Mouse (Mus musculus) kidney, adult 2 months (tissue): ENCODE results near the gene Lrrc32. TPM values are rescaled to one million over a fixed set of nuclear protein-coding genes. Genes with fewer than 3 reads are reported as not detected.
A peak's percentile ranks its signal among the peaks of the same experiment; 100 is the strongest.

Source experiments
- DNase-seq: peaks from one replicate; pipeline ENCODE4 v3.0.0; 2021
- H3K27ac ChIP-seq: fragments of 200-500 bp; 2 replicates; pipeline ENCODE4 v1.5.1; 2012; ENCODE audit warnings: low read depth, low read length, control low read depth, inconsistent platforms; ENCODE audit not compliant: insufficient read depth
- H3K27me3 ChIP-seq: fragments of 200-500 bp; replicated peaks from 2 replicates; pipeline ENCODE4 v1.6.1; 2012; ENCODE audit warnings: mild to moderate bottlenecking, moderate library complexity, low read length, inconsistent platforms; ENCODE audit not compliant: control insufficient read depth, insufficient read depth
- H3K36me3 ChIP-seq: fragments of 200-500 bp; 2 replicates; pipeline ENCODE4 v1.6.1; 2012; ENCODE audit warnings: mild to moderate bottlenecking, moderate library complexity, low read length, inconsistent platforms; ENCODE audit not compliant: control insufficient read depth, insufficient read depth
- H3K4me1 ChIP-seq: fragments of 200-500 bp; 2 replicates; pipeline ENCODE4 v1.6.1; 2011; ENCODE audit warnings: low read length; ENCODE audit not compliant: control insufficient read depth, insufficient read depth
- H3K4me3 ChIP-seq: fragments of 200-500 bp; 2 replicates; pipeline ENCODE4 v1.5.1; 2011; ENCODE audit warnings: mild to moderate bottlenecking, low read depth, low read length, control low read depth; ENCODE audit not compliant: insufficient read depth
- CTCF ChIP-seq: fragments of 200-500 bp; conservative IDR thresholded peaks from 2 replicates; pipeline ENCODE4 v1.5.1; 2011; ENCODE audit warnings: low read depth, mild to moderate bottlenecking, control low read depth, low read length, moderate library complexity, mixed read lengths; ENCODE audit not compliant: insufficient read depth, insufficient read length
- POLR2A ChIP-seq: fragments of 200-500 bp; IDR thresholded peaks from one replicate; pipeline ENCODE4 v1.6.1; 2011; ENCODE audit warnings: low read depth, low read length, control low read depth
- WGBS: fragments of 180-500 bp; shearing (Covaris S2); methylation state at CpG from one replicate; pipeline ENCODE4 v1.1.7; 2018; 5-methylcytosine and 5-hydroxymethylcytosine counted together
- polyA plus RNA-seq: library from polyadenylated mRNA; depleted of rRNA; stranded (reverse); fragments of >200 nt; gene quantifications from 2 replicates; pipeline ENCODE4 v1.2.3, GENCODE M21; 2012

Lrrc32 gene
- polyA plus RNA-seq, 1 experiment = 22.1 TPM

DNA sequence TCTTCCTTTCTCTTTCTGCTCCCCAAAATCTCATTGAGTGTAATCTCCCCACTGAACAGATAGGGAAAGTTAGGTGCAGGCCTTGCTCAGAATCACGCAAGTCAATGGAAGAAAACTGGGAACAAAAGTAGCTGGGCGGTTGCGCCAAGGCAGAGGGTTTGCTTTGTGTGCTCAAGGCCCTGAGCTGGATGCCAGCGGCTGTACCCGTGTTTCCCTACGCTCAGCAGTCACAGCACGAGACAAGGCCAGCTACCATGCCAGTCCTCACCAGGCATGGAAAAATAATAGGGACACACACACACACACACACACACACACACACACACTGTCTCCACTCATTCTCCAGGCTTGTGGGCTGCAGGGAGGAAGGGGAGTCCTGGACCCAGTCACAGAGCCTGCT is 12.0 kb downstream of the Lrrc32 start:
- TF ChIP-seq CTCF (no peak), POLR2A (no peak)

GRCm38 (mm10) chr7:98502921-98503320 is 13.8 kb downstream of the Lrrc32 start:
- TF ChIP-seq POLR2A (no peak), CTCF (no peak)
- H3K4me3 ChIP-seq = no peak overlapping the region
- WGBS = 50% methylated on average over 5 of the region's 5 CpGs
- no peaks in the 10 kb centered on the region for H3K36me3 ChIP-seq
- no peak overlapping the region for H3K27ac ChIP-seq
- DNase-seq = no peak
- H3K27me3 ChIP-seq = no peaks in the 10 kb centered on the region
- peaks cover 10% of the 10 kb centered on the region; the same call in 1 of the 2 replicates for H3K4me1 ChIP-seq

More for the DNA sequence above, 12.0 kb downstream of the Lrrc32 start:
- Histone ChIP-seq H3K27ac (no peak overlapping the region), H3K27me3 (no peaks in the 10 kb centered on the region), H3K36me3 (no peaks in the 10 kb centered on the region), H3K4me3 (no peak overlapping the region), H3K4me1 (peaks cover 10% of the 10 kb centered on the region; the same call in 1 of the 2 replicates)
- no peak for DNase-seq
- 94% methylated on average over 7 of the region's 7 CpGs for WGBS

- Histone ChIP-seq H3K4me3 (no peak overlapping the region), H3K27ac (peak overlapping the region; percentile 57), H3K4me1 (0 out of 2 replicates have a peak, but pooled peaks cover 2% of the 10 kb centered on the region), H3K27me3 (no peaks in the 10 kb centered on the region), H3K36me3 (no peaks in the 10 kb centered on the region)
- no peak for TF ChIP-seq CTCF
- TF ChIP-seq POLR2A = no peak
- DNase-seq = peak; percentile 51
- WGBS = 69% methylated on average over 6 of the region's 6 CpGs
These were observed 15.0 kb downstream of the Lrrc32 start for GRCm38 (mm10) chr7:98503951-98504647.

DNA sequence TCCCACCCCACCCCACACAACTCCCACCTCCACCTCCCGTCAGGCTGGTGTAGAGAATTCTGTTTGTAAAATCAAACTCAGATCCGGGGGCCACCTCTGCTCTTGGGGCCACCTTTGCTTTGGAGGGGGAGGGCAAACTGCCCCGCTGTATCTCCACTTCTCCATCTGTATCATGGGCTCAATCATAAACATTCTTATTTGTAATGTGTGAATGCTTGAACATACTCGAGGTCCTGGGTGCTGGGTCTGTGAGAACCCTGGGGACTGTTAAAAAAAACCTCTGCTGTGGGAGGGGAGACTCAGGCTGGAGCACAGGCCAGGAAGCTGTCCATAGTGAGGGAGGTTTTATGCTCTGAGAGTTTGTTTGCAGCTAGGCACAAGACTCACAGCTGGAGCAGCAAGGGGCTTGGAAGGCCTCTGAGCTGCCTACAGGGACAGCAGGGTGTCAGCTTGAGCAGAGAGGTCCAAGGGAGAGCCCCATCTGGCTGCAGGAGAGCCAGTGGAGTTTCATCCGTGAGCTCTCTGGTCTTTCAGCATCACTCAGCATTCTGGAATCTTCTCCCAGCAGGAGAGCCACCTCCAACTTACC is 15.7 kb downstream of the Lrrc32 start:
- peak overlapping the region; percentile 73 for H3K27ac ChIP-seq
- no peaks in the 10 kb centered on the region for H3K27me3 ChIP-seq
- TF ChIP-seq CTCF (no peak), POLR2A (no peak)
- no peaks in the 10 kb centered on the region for H3K36me3 ChIP-seq
- 48% methylated on average over 5 of the region's 5 CpGs for WGBS
- H3K4me3 ChIP-seq = no peak overlapping the region
- no peak for DNase-seq
- 0 out of 2 replicates have a peak, but pooled peaks cover 2% of the 10 kb centered on the region for H3K4me1 ChIP-seq

- Histone ChIP-seq H3K36me3 (no peaks in the 10 kb centered on the region), H3K27me3 (no peaks in the 10 kb centered on the region), H3K4me3 (no peak overlapping the region), H3K27ac (no peak overlapping the region), H3K4me1 (0 out of 2 replicates have a peak, but pooled peaks cover 2% of the 10 kb centered on the region)
- 66% methylated on average over 3 of the region's 3 CpGs for WGBS
- TF ChIP-seq POLR2A (no peak), CTCF (no peak)
- no peak for DNase-seq
These were observed 16.6 kb downstream of the Lrrc32 start for GRCm38 (mm10) chr7:98505664-98506063.

DNA sequence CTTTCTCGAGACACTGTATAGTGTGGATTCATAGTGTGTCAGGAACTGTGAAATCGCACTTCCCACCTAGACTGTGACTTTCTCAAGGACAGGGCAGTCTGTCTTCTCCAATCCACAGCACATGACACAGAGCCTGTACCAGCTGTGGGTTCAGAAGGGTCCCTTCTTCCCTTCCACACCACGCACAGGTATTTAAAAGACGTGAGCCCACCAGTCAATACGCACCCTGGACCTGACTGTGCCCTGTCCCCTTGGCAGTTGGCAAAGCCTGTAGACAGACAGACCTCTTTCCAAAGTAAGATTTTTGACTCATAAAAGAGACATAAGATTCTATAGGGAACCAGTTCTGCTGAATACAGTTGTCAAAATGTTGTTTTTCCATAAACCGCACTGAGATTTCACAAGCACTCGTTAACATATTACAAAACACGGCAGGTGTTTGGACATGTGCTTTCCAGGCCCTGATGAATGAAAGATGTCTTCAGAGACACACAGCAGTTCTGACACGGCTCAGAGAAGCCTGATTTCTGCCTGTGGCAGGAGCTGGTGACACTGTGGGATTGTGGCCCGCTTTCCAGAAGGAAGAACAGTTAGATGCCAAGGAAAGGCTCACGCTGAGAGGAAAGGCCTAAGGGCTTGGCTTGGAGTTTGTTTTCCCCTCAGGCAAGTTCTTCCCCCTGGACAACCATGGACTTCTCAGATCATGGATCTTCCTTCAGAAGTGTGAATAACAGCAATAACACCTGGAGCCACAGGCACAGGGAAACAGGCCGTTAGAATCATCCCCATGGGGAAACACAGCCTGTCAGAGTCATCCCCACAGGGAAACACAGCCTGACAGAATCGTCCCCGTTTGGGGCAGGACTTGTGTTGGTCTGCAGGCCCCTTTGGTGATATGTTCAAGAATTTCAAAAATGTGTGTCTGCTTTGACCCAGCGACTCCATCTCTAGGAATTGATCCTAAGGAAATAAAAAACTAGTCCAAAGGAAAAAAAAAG is 22.2 kb downstream of the Lrrc32 start:
- TF ChIP-seq POLR2A (no peak), CTCF (no peak)
- 74% methylated on average over 15 of the region's 15 CpGs for WGBS
- H3K4me3 ChIP-seq = no peak overlapping the region
- H3K27me3 ChIP-seq = no peaks in the 10 kb centered on the region
- peaks cover 3% of the 10 kb centered on the region; the same call in 1 of the 2 replicates for H3K4me1 ChIP-seq
- no peak for DNase-seq
- H3K27ac ChIP-seq = no peak overlapping the region
- no peaks in the 10 kb centered on the region for H3K36me3 ChIP-seq

DNA sequence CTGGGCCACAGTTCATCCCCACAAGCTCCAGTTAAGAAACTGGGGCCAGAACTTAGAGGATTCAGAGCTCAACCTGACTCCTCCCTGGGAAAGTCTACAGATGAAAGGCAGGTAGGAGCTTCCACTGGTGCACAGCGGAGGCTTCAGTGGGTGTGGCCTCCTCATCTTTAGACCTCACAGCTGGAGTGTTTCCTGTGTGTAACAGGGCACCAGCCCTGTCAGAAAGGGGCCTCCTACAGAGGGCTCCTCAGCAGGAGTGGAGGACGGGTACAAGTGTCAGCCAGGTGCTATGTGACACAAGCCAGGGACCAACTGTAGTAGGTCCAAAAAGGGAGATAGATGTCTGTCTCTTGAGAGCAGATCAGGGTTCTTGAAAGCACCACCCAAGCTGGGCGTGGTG is 24.2 kb downstream of the Lrrc32 start:
- TF ChIP-seq CTCF = no peak
- no peak for TF ChIP-seq POLR2A
- Histone ChIP-seq H3K27ac (no peak overlapping the region), H3K4me3 (no peak overlapping the region), H3K4me1 (peaks cover 3% of the 10 kb centered on the region; the same call in 1 of the 2 replicates), H3K36me3 (no peaks in the 10 kb centered on the region), H3K27me3 (no peaks in the 10 kb centered on the region)
- 80% methylated on average over 3 of the region's 3 CpGs for WGBS
- DNase-seq = no peak
